7 mouse cellular contexts compared by ENCODE assay signal in genomic region chr2:114853715-114854530, GRCm38 (mm10).
DNase-seq lines count a peak whose midpoint lies in the region; ATAC-seq lines count a peak whose summit lies in the region.

No protein-coding gene starts in this region.

- H3K27me3 ChIP-seq in intestine, embryonic 15.5 days (replicated peaks): no peaks in the 10 kb centered on the region
- no peaks in the 10 kb centered on the region for H3K27me3 ChIP-seq in midbrain, embryonic 12.5 days
- no peaks in the 10 kb centered on the region for H3K27me3 ChIP-seq in stomach, embryonic 16.5 days (ENCODE audit: control insufficient read depth, insufficient read depth, low read length)

- no peaks in the 10 kb centered on the region for H3K4me1 ChIP-seq in intestine, embryonic 15.5 days (replicated peaks)
- H3K4me1 ChIP-seq in midbrain, embryonic 12.5 days: no peaks in the 10 kb centered on the region
- peaks cover 2% of the 10 kb centered on the region; the same call in 1 of the 2 replicates for H3K4me1 ChIP-seq in stomach, embryonic 16.5 days (ENCODE audit: control insufficient read depth, insufficient read depth, low read length)

- no peak overlapping the region for H3K4me2 ChIP-seq in intestine, embryonic 15.5 days (replicated peaks)
- H3K4me2 ChIP-seq in midbrain, embryonic 12.5 days (replicated peaks): 0 out of 2 replicates have a peak overlapping the region, but pooled peaks have one; percentile 5
- 0 out of 2 replicates have a peak overlapping the region, but pooled peaks have one; percentile 32 for H3K4me2 ChIP-seq in stomach, embryonic 16.5 days (ENCODE audit: low read depth, low read length)

- no peaks in the 10 kb centered on the region for H3K36me3 ChIP-seq in intestine, embryonic 15.5 days
- no peaks in the 10 kb centered on the region for H3K36me3 ChIP-seq in midbrain, embryonic 12.5 days
- no peaks in the 10 kb centered on the region for H3K36me3 ChIP-seq in stomach, embryonic 16.5 days (ENCODE audit: control insufficient read depth, insufficient read depth, low read length)

- peak; percentile 84 for DNase-seq in adrenal gland, adult 2 months
- DNase-seq in cerebellum, postnatal 25 days: peak; percentile 78 to 87
- peak; percentile 86 to 89 for DNase-seq in frontal cortex, postnatal 36 days (ENCODE audit: low spot score in 2 of 2)
- DNase-seq in left cerebral cortex, adult 9 months (ENCODE audit: low spot score in 2 of 2): peak; percentile 20 to 79

- 44% methylated on average over 13 of the region's 13 CpGs for WGBS in intestine, embryonic 15.5 days
- 41% methylated on average over 13 of the region's 13 CpGs for whole genome bisulfite sequencing in midbrain, embryonic 12.5 days
- 40% methylated on average over 13 of the region's 13 CpGs for WGBS in stomach, embryonic 16.5 days

- peak; percentile 71 for ATAC-seq in intestine, embryonic 15.5 days
- ATAC-seq in midbrain, embryonic 12.5 days (ENCODE audit: low FRiP score, low read depth): peak; percentile 93
- no peak; the same call in 1 of the 2 replicates for ATAC-seq in stomach, embryonic 16.5 days (ENCODE audit: insufficient read depth, low FRiP score)

- H3K27ac ChIP-seq in intestine, embryonic 15.5 days: no peak overlapping the region
- no peak overlapping the region for H3K27ac ChIP-seq in midbrain, embryonic 12.5 days (replicated peaks)
- H3K27ac ChIP-seq in stomach, embryonic 16.5 days (ENCODE audit: low read length): no peak overlapping the region

- no peak overlapping the region for H3K4me3 ChIP-seq in intestine, embryonic 15.5 days (replicated peaks)
- no peak overlapping the region for H3K4me3 ChIP-seq in midbrain, embryonic 12.5 days
- H3K4me3 ChIP-seq in stomach, embryonic 16.5 days (replicated peaks; ENCODE audit: low read length): no peak overlapping the region

- H3K9me3 ChIP-seq in intestine, embryonic 15.5 days: no peaks in the 10 kb centered on the region
- no peaks in the 10 kb centered on the region for H3K9me3 ChIP-seq in midbrain, embryonic 12.5 days
- no peaks in the 10 kb centered on the region for H3K9me3 ChIP-seq in stomach, embryonic 16.5 days (replicated peaks; ENCODE audit: control insufficient read depth, low read length)

- no peak overlapping the region for H3K9ac ChIP-seq in intestine, embryonic 15.5 days
- no peak overlapping the region for H3K9ac ChIP-seq in midbrain, embryonic 12.5 days (replicated peaks)
- no peak overlapping the region for H3K9ac ChIP-seq in stomach, embryonic 16.5 days (ENCODE audit: low read length)
